Mouse (Mus musculus) ES-Bruce4 (cell line): ENCODE results near the gene Rpe65. TPM values are rescaled to one million over a fixed set of nuclear protein-coding genes. Genes with fewer than 3 reads are reported as not detected.

Source experiments
- H3K27ac ChIP-seq: 2 replicates; pipeline ENCODE4 v1.5.1; 2012; ENCODE audit warnings: low read length, inconsistent platforms; ENCODE audit not compliant: insufficient read depth
- H3K27me3 ChIP-seq: 2 replicates; pipeline ENCODE4 v1.6.1; 2012; ENCODE audit warnings: mild to moderate bottlenecking, low read length, inconsistent platforms; ENCODE audit not compliant: control insufficient read depth, poor library complexity, insufficient read depth, severe bottlenecking
- H3K36me3 ChIP-seq: 2 replicates; pipeline ENCODE4 v1.6.1; 2012; ENCODE audit warnings: inconsistent platforms, mild to moderate bottlenecking, low read length, moderate library complexity; ENCODE audit not compliant: control insufficient read depth, poor library complexity, insufficient read depth, severe bottlenecking
- H3K4me1 ChIP-seq: one replicate; pipeline ENCODE4 v1.8.1; 2011; ENCODE audit warnings: low read length; ENCODE audit not compliant: control insufficient read depth, insufficient read depth
- H3K4me3 ChIP-seq: 2 replicates; pipeline ENCODE4 v1.5.1; 2011; ENCODE audit warnings: low read depth, mild to moderate bottlenecking, low read length
- H3K9ac ChIP-seq: 2 replicates; pipeline ENCODE4 v1.6.1; 2012; ENCODE audit warnings: low read depth, mild to moderate bottlenecking, inconsistent platforms; ENCODE audit not compliant: poor library complexity, severe bottlenecking
- H3K9me3 ChIP-seq: replicated peaks from 2 replicates; pipeline ENCODE4 v1.6.1; 2012; ENCODE audit warnings: mild to moderate bottlenecking, low read length, inconsistent platforms; ENCODE audit not compliant: control insufficient read depth, poor library complexity, insufficient read depth, severe bottlenecking
- CTCF ChIP-seq: IDR thresholded peaks from one replicate; pipeline ENCODE4 v1.8.1; 2011; ENCODE audit warnings: low read depth, low read length
- EP300 ChIP-seq: IDR thresholded peaks from 2 replicates; pipeline ENCODE4 v1.6.1; 2011; ENCODE audit warnings: low read depth, low read length; ENCODE audit not compliant: insufficient read depth
- POLR2A ChIP-seq: IDR thresholded peaks from one replicate; pipeline ENCODE4 v1.8.1; 2011; ENCODE audit warnings: low read length; ENCODE audit not compliant: insufficient read depth
- polyA plus RNA-seq: library from polyadenylated mRNA; stranded (reverse); fragments of >200 nt; gene quantifications from 2 replicates; pipeline ENCODE4 v1.2.4, GENCODE M21; 2011; ENCODE audit warnings: low read depth; ENCODE audit not compliant: missing spikeins, insufficient read depth, insufficient read length

Gene Rpe65
- polyA plus RNA-seq: not detected in 2 replicates

GRCm38 (mm10) chr3:159598875-159599274 is at the start of gene Rpe65:
Gene Rpe65, plus strand, starts transcription at chr3:159599175.
- Histone ChIP-seq H3K27me3 (no peaks in the 10 kb centered on the region), H3K27ac (no peak within 1 kb of the TSS), H3K4me3 (no peak within 1 kb of the TSS), H3K9ac (no peak within 1 kb of the TSS), H3K9me3 (no peaks in the 10 kb centered on the region), H3K4me1 (no peaks in the 10 kb centered on the region), H3K36me3 (no peaks in the 10 kb centered on the region)
- TF ChIP-seq EP300 (no peak), POLR2A (no peak), CTCF (no peak)

GRCm38 (mm10) chr3:159550224-159550623 is 48.8 kb upstream of the Rpe65 start:
- Histone ChIP-seq H3K36me3 (no peaks in the 10 kb centered on the region), H3K4me3 (no peak overlapping the region), H3K4me1 (no peaks in the 10 kb centered on the region), H3K27me3 (no peaks in the 10 kb centered on the region), H3K9ac (no peak overlapping the region), H3K9me3 (no peaks in the 10 kb centered on the region), H3K27ac (no peak overlapping the region)
- TF ChIP-seq POLR2A (no peak), EP300 (no peak), CTCF (no peak)

- H3K9me3 ChIP-seq: peaks cover 9% of the 10 kb centered on the region
- TF ChIP-seq EP300 (no peak), CTCF (no peak), POLR2A (no peak)
- H3K36me3 ChIP-seq: no peaks in the 10 kb centered on the region; the same call in 1 of the 2 replicates
- H3K27ac ChIP-seq: no peak overlapping the region; the same call in 1 of the 2 replicates
- no peak overlapping the region for H3K4me3 ChIP-seq
- H3K4me1 ChIP-seq: no peaks in the 10 kb centered on the region
- H3K9ac ChIP-seq: no peak overlapping the region
- no peaks in the 10 kb centered on the region for H3K27me3 ChIP-seq
Observed at GRCm38 (mm10) chr3:159614977-159615376, 16.0 kb downstream of the Rpe65 start.

- no peak overlapping the region for H3K9ac ChIP-seq
- H3K4me1 ChIP-seq: no peaks in the 10 kb centered on the region
- H3K4me3 ChIP-seq: no peak overlapping the region
- no peak overlapping the region for H3K27ac ChIP-seq
- no peaks in the 10 kb centered on the region for H3K36me3 ChIP-seq
- TF ChIP-seq EP300 (no peak), CTCF (no peak)
- H3K9me3 ChIP-seq: no peaks in the 10 kb centered on the region
- H3K27me3 ChIP-seq: no peaks in the 10 kb centered on the region
Observed at GRCm38 (mm10) chr3:159621026-159621425, 22.1 kb downstream of the Rpe65 start.

GRCm38 (mm10) chr3:159624010-159624409 is 25.0 kb downstream of the Rpe65 start:
- Histone ChIP-seq H3K27ac (no peak overlapping the region), H3K9me3 (no peaks in the 10 kb centered on the region), H3K4me1 (no peaks in the 10 kb centered on the region), H3K27me3 (no peaks in the 10 kb centered on the region), H3K4me3 (no peak overlapping the region), H3K9ac (no peak overlapping the region), H3K36me3 (no peaks in the 10 kb centered on the region)
- TF ChIP-seq POLR2A: no peak
- no peak for TF ChIP-seq CTCF
- TF ChIP-seq EP300: no peak

- TF ChIP-seq EP300: no peak
- TF ChIP-seq CTCF: no peak
- no peak for TF ChIP-seq POLR2A
- Histone ChIP-seq H3K9me3 (no peaks in the 10 kb centered on the region), H3K36me3 (no peaks in the 10 kb centered on the region), H3K9ac (no peak overlapping the region), H3K4me3 (no peak overlapping the region), H3K27me3 (no peaks in the 10 kb centered on the region), H3K4me1 (no peaks in the 10 kb centered on the region), H3K27ac (no peak overlapping the region)
Observed at GRCm38 (mm10) chr3:159660741-159661140, 61.8 kb downstream of the Rpe65 start.
